Mouse (Mus musculus) heart, adult 2 months (tissue): Measurements from ENCODE around the gene Ets1. TPM values are rescaled to one million over a fixed set of nuclear protein-coding genes. Genes with fewer than 3 reads are reported as not detected.
A peak's percentile ranks its signal among the peaks of the same experiment; 100 is the strongest.

Experiments
- DNase-seq, 2 experiments: peaks; one replicate each; pipeline ENCODE4 v3.0.0; 2021
- H3K27ac ChIP-seq: fragments of 200-600 bp; 2 replicates; pipeline ENCODE4 v1.8.1; 2022
- H3K27me3 ChIP-seq: fragments of 200-500 bp; 2 replicates; pipeline ENCODE4 v1.6.1; 2012; ENCODE audit warnings: mild to moderate bottlenecking, low read length, inconsistent platforms, mixed read lengths; ENCODE audit not compliant: control insufficient read depth, insufficient read depth
- H3K36me3 ChIP-seq: fragments of 200-500 bp; 2 replicates; pipeline ENCODE4 v1.6.1; 2012; ENCODE audit warnings: low read length, inconsistent platforms; ENCODE audit not compliant: control insufficient read depth, insufficient read depth
- H3K4me1 ChIP-seq: fragments of 200-500 bp; 2 replicates; pipeline ENCODE4 v1.6.1; 2011; ENCODE audit warnings: low read length; ENCODE audit not compliant: control insufficient read depth, insufficient read depth
- H3K4me3 ChIP-seq: fragments of 200-600 bp; 2 replicates; pipeline ENCODE4 v1.8.1; 2022
- H3K79me2 ChIP-seq: fragments of 200-500 bp; replicated peaks from 2 replicates; pipeline ENCODE4 v1.6.1; 2012; ENCODE audit warnings: mild to moderate bottlenecking, inconsistent platforms, low read length, moderate library complexity, mixed read lengths; ENCODE audit not compliant: control insufficient read depth, insufficient read depth
- H3K9ac ChIP-seq: fragments of 200-500 bp; 2 replicates; pipeline ENCODE4 v1.6.1; 2012; ENCODE audit warnings: low read depth, mild to moderate bottlenecking, control low read depth, inconsistent platforms, low read length, mixed read lengths
- CTCF ChIP-seq: fragments of 200-600 bp; IDR thresholded peaks from 2 replicates; pipeline ENCODE4 v1.8.1; 2022; ENCODE audit warnings: antibody characterized with exemption, mild to moderate bottlenecking, moderate library complexity
- EP300 ChIP-seq: fragments of 200-500 bp; IDR thresholded peaks from 2 replicates; pipeline ENCODE4 v1.6.1; 2011; ENCODE audit warnings: low read depth, low read length, control low read depth; ENCODE audit not compliant: insufficient read depth
- POLR2A ChIP-seq: fragments of 200-500 bp; IDR thresholded peaks from 2 replicates; pipeline ENCODE4 v1.6.1; 2011; ENCODE audit warnings: mild to moderate bottlenecking, low read depth, low read length, control low read depth; ENCODE audit not compliant: insufficient read depth
- WGBS: fragments of 180-500 bp; shearing (Covaris S2); methylation state at CpG from one replicate; pipeline ENCODE4 v1.1.7; 2018; 5-methylcytosine and 5-hydroxymethylcytosine counted together
- intact Hi-C: fragments of 180-260 bp; cut with DNase I; formaldehyde crosslinking; loops from one replicate; pipeline ENCODE4 v1.15.1; 2025
- polyA plus RNA-seq: library from polyadenylated mRNA; depleted of rRNA; stranded (reverse); fragments of >200 nt; gene quantifications from 2 replicates; pipeline ENCODE4 v1.2.3, GENCODE M21; 2012
- total RNA-seq, 2 experiments: library from RNA; stranded (reverse); gene quantifications; 2 replicates each; pipeline ENCODE4 v1.2.3; 2021

Ets1 gene
- total and polyA plus RNA-seq, 3 experiments: 22.6 to 48.7 (median 40.7) TPM

DNA sequence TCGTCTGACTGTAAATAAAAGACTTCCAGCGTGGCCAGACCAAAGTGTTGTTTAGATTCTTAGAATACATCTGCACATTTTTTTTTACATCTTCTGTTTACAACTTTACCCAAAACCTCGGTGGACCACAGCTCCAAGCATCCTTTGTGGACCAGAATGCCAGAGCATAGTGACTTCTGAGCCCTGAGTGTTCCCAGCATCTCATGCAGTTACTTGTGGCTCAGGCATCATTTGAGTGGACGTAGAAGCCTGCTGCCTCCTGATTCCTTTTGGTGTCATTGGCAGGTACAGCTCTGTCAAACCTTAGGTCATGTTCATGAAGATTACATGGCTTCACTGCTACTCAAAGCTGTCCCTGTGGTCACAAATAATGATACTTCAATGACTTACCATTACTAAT is 93.2 kb downstream of the Ets1 start:
- peaks cover 44% of the 10 kb centered on the region for H3K4me1 ChIP-seq
- intact Hi-C loops: no loop called here
- WGBS: 56% methylated on average over 4 of the region's 4 CpGs
- no peak for DNase-seq
- no peak overlapping the region for H3K4me3 ChIP-seq
- peak overlapping the region; percentile 0; the same call in 1 of the 2 replicates for H3K27ac ChIP-seq
- H3K27me3 ChIP-seq: no peaks in the 10 kb centered on the region
- no peak for TF ChIP-seq CTCF
- no peak for TF ChIP-seq EP300
- no peak for TF ChIP-seq POLR2A
- no peak overlapping the region for H3K9ac ChIP-seq
- H3K79me2 ChIP-seq: peaks cover 4% of the 10 kb centered on the region
- peaks cover 61% of the 10 kb centered on the region for H3K36me3 ChIP-seq

DNA sequence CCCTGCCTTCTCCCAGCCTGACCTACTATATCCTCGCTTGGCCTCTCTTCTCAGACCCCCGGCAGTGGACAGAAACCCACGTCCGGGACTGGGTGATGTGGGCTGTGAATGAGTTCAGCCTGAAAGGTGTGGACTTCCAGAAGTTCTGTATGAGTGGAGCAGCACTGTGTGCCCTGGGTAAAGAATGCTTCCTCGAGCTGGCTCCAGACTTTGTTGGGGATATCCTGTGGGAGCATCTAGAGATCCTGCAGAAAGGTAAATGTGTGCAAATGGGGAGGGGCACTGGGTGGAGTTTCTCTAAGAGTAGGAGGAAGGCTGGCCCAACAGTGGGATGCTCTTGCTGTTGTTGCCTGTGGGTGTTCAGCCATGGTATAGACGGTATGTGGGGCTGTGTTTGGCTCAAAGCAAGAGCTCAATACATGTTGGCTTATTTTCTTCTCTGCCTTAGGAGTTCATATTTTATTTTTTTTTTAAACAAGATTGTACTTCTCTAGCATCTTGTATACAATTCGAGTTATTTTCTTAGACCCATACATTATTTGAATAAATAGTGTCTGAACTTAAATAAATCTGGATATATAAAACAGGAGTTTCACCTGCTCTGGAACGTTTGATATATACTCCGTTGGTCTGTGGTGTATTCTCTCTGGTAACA is 94.1 kb downstream of the Ets1 start:
- H3K4me3 ChIP-seq: no peak overlapping the region; the same call in 1 of the 2 replicates
- no peaks in the 10 kb centered on the region for H3K27me3 ChIP-seq
- peaks cover 39% of the 10 kb centered on the region for H3K4me1 ChIP-seq
- peaks cover 64% of the 10 kb centered on the region for H3K36me3 ChIP-seq
- intact Hi-C loops: loop anchor here (2.0 to 5.0 kb wide), 3 partner anchors 33 to 139 kb away; no protein-coding TSS in a partner anchor
- no peak for TF ChIP-seq POLR2A
- no peak for TF ChIP-seq EP300
- no peak for TF ChIP-seq CTCF
- no peak overlapping the region for H3K9ac ChIP-seq
- H3K79me2 ChIP-seq: peaks cover 4% of the 10 kb centered on the region
- WGBS: 58% methylated on average over 9 of the region's 9 CpGs
- DNase-seq: no peak
- peak overlapping the region; percentile 70 for H3K27ac ChIP-seq

- peak overlapping the region; percentile 32 for H3K9ac ChIP-seq
- peaks cover 4% of the 10 kb centered on the region for H3K79me2 ChIP-seq
- H3K27me3 ChIP-seq: no peaks in the 10 kb centered on the region
- intact Hi-C loops: loop anchor here (2.0 to 5.0 kb wide), 3 partner anchors 34 to 140 kb away; no protein-coding TSS in a partner anchor
- WGBS: 42% methylated on average over 13 of the region's 13 CpGs
- peak in 1 of 2 experiments; percentile 68 for DNase-seq
- peak overlapping the region; percentile 9; the same call in 1 of the 2 replicates for H3K4me3 ChIP-seq
- peaks cover 35% of the 10 kb centered on the region for H3K4me1 ChIP-seq
- TF ChIP-seq EP300 (peak; percentile 64; the same call in 1 of the 2 replicates), POLR2A (no peak), CTCF (peak; percentile 52)
- H3K36me3 ChIP-seq: peaks cover 64% of the 10 kb centered on the region
- H3K27ac ChIP-seq: peak overlapping the region; percentile 70
Observed at GRCm38 (mm10) chr9:32730656-32731590, 94.9 kb downstream of the Ets1 start.

GRCm38 (mm10) chr9:32731787-32732186 is 95.8 kb downstream of the Ets1 start:
- H3K4me3 ChIP-seq: no peak overlapping the region
- intact Hi-C loops: loop anchor here (2.0 to 5.0 kb wide), 3 partner anchors 35 to 141 kb away; no protein-coding TSS in a partner anchor
- peaks cover 68% of the 10 kb centered on the region for H3K36me3 ChIP-seq
- TF ChIP-seq EP300 (0 out of 2 replicates have a peak, but pooled peaks have one; percentile 12), POLR2A (no peak)
- H3K79me2 ChIP-seq: peaks cover 4% of the 10 kb centered on the region; the same call in 1 of the 2 replicates
- WGBS: 57% methylated on average over 9 of the region's 9 CpGs
- H3K4me1 ChIP-seq: peaks cover 30% of the 10 kb centered on the region
- no peak overlapping the region for H3K9ac ChIP-seq
- no peaks in the 10 kb centered on the region for H3K27me3 ChIP-seq
- DNase-seq: no peak
- peak overlapping the region; percentile 70 for H3K27ac ChIP-seq

- Histone ChIP-seq H3K36me3 (peaks cover 58% of the 10 kb centered on the region), H3K79me2 (peaks cover 2% of the 10 kb centered on the region; the same call in 1 of the 2 replicates), H3K4me3 (no peak overlapping the region), H3K27ac (no peak overlapping the region; the same call in 1 of the 2 replicates), H3K4me1 (peaks cover 16% of the 10 kb centered on the region), H3K27me3 (no peaks in the 10 kb centered on the region), H3K9ac (no peak overlapping the region)
- intact Hi-C loops: no loop called here
- TF ChIP-seq EP300: no peak
- TF ChIP-seq POLR2A: no peak
- TF ChIP-seq CTCF: no peak
- 71% methylated on average over 7 of the region's 7 CpGs for WGBS
- DNase-seq: no peak
Observed at GRCm38 (mm10) chr9:32735071-32735470, 99.0 kb downstream of the Ets1 start.
